Mouse (Mus musculus): Measurements from ENCODE around the gene Sirt4.
"Not testable (repeated sequence)": the region's sequence is repeated elsewhere in the genome, so short reads cannot be mapped to it uniquely, and the experiment has no call there.

The Sirt4 gene

DNA sequence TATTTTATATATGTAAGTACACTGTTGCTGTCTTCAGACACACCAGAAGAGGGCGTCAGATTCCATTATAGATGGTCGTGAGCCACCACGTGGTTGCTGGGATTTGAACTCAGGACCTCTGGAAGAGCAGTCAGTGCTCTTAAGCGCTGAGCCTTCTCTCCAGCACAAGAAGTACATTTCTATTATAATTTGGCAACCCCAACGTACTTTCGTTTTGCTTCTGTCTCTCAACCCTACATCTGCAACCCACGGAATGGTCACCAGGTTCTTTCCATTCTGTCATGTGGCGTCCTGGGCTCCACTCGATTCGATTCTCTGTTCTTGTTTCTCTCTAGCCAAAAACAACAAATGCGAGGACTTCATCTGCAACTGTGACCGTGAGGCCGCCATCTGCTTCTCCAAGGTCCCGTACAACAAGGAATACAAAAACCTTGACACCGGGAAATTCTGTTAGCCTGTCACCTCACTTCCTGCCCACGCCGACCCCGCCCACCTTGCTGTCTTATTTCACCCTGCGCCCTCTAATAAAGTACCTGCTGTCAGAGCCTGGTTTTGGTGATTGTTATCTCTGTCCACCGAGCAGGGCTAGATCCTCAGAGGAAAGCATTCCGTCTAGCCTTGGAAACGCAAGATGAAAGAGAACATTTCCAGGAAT, 10.2 kb downstream of the Sirt4 start:
- DNase-seq (ENCODE audit: low read depth in 1 of 2, low spot score in 2 of 2), result no peak

GRCm38 (mm10) chr5:115473191-115473590, 11.3 kb downstream of the Sirt4 start:
- DNase-seq (ENCODE audit: low read depth in 1 of 2, low spot score in 2 of 2), result no peak

- DNase-seq (ENCODE audit: low read depth in 1 of 2, low spot score in 2 of 2), result peak in 1 of 2 experiments; percentile 36
Measured at GRCm38 (mm10) chr5:115470766-115471531, 13.6 kb downstream of the Sirt4 start.

DNA sequence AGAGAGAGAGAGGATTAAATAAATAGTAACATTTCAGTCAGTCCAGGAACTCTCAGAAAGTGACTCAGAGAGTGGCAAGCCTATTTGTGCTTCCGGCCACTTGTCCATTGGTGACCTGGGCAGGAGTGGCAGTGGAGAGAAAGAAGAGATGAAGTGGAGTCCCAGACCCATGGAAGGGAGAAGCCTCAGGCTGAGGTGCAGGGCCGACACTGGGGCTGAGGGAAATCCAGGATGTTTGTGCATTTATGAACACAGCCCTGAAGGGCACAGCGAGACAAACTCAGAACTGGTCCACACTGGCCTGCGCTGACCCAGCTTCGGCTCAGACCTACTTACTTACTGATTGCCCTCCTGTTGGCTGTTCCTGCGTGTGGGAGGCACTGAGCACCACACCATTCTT, 14.7 kb downstream of the Sirt4 start:
- DNase-seq (ENCODE audit: low read depth in 1 of 2, low spot score in 2 of 2), result no peak

DNA sequence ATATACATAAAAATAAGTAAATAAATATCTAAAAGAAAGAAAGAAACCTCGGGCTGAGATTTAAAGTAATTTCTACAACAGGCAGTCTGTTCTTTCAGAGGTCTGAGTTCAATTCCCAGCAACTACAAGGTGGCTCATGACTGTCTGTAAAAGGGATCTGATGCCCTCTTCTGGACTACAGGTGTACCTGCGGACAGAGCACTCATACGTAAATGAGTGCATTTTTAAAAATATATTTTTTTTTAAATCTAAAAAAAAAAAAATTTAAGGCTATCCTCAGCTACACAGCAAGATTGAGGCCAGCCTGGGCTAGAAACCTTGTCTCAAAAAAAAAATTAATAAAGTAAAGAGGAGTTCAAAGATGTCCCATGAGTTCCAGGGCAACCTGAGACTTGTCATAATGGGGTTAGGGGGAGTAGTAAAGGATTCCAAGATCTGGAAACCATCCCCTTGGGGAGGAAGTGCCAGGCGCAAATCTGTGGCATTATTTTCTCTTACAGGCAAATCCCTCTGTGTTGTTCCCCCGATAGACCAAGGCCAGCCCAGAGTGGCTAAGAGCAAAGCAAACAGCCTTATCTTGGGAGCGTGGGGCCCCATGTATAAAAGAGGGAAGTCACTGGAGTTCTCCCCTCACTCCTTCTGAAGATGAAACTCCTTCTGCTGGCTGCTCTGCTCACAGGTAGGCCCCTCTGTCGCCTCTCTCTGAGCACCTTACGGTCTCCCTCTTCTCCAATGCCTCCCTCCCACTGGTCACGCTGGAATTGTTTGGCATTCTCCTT, 18.7 kb downstream of the Sirt4 start, which contains the start of gene Pla2g1b:
TSS of gene Pla2g1b (plus strand) at position 621 of the 779 bp plus-strand sequence.
- no peak for DNase-seq (ENCODE audit: low read depth in 1 of 2, low spot score in 2 of 2)

- no peak for DNase-seq (ENCODE audit: low read depth in 1 of 2, low spot score in 2 of 2)
Measured at GRCm38 (mm10) chr5:115464408-115465115, 20.0 kb downstream of the Sirt4 start.

DNA sequence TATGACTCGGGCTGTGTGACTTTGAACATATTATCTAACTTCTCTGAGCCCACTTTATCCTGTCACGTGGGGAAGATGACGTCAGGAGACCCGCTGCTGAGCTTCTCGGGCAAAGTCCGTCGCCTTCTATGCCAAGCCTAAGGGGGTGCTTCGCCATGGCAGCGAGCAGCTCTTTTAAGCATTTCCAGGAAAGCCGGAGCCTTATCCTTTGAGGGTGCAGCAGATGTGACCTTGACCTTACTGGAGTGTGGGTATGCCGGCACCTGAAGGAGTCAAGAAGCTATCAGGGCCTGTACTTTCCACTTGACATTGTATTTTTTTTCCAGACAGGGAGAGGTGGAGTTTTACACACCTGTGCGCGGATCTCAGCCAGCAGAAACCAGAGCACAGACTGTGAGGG, 25.6 kb downstream of the Sirt4 start:
- no peak for DNase-seq (ENCODE audit: low read depth in 1 of 2, low spot score in 2 of 2)

DNA sequence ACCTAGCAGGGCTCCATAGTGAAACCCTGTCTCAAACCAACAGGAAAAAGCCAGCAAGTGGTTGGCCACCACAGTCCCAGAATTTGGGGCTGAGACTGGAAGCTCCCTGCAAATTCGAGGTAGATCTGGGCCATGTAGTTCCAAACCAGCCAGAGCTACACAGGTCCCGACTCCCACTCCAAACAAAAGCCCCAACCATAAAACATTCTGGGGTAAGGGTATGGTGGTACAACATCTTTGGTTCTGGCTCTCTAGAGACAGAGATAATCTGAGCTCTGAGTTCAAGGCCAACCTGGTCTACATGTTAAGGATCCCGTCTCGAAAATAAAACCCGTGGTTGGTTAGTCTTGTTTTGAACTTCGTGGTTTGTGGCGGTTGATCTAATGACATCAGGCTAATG, 28.7 kb downstream of the Sirt4 start:
- DNase-seq (ENCODE audit: low read depth in 1 of 2, low spot score in 2 of 2), result no peak

DNA sequence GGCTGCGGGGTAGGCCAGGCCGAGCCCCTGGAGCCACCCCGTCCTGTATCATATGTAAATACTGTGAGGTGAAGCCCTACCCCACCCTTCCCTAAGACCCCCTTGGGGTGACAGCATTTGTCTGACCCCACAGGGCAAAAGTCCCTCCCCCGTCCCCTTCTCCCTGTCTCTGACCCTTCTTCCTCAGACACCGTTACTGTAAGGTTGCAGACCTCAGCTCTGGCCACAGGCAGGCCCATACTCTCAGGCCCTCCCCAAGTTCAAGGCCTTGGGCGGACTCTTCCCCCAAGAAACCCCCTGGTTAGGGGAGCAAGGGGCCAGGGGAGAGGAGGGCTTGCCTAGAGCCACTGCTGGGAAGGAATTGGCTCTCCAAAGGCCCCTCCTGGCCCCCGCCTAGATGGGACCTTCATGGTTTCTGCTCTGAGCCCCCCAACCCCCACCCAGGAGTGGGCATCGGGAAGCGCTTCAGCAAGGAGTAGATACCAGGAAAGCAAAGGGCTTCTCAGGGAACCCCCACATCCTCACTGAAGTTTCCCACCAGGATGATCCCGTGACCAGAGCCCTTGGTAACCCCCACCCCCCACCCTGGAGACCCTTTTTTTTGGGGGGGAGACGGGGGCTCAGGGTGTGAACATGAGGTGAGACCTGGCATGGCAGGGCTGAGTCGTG, 30.0 kb downstream of the Sirt4 start:
- DNase-seq (ENCODE audit: low read depth in 1 of 2, low spot score in 2 of 2), result no peak

GRCm38 (mm10) chr5:115450410-115451317, 33.9 kb downstream of the Sirt4 start:
- no peak for DNase-seq (ENCODE audit: low read depth in 1 of 2, low spot score in 2 of 2)

- DNase-seq (ENCODE audit: low read depth in 1 of 2, low spot score in 2 of 2), result no peak
Measured at GRCm38 (mm10) chr5:115449247-115449646, 35.3 kb downstream of the Sirt4 start.

GRCm38 (mm10) chr5:115447108-115447507, 37.4 kb downstream of the Sirt4 start:
- no peak for DNase-seq (ENCODE audit: low read depth in 1 of 2, low spot score in 2 of 2)

DNA sequence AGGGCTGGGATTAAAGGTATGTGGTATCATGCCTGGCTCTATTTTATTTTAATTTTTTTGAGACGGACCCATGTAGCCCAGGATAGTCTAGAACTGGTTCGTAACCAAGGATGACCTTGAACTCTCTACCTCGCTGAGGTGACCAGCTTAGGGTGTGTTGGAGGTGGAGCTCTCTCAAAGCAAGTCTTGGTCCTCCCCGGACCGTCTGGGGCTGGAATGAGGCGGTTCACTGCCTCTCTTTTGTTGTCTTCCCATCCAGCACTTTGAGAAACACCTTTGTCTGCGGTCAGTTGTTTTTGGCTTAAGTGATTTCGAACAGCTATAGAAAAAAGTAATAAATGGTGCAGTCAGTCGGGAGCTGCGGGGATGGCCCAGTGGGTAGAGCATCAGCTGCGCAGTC, 40.4 kb downstream of the Sirt4 start:
- no peak for DNase-seq (ENCODE audit: low read depth in 1 of 2, low spot score in 2 of 2)

DNA sequence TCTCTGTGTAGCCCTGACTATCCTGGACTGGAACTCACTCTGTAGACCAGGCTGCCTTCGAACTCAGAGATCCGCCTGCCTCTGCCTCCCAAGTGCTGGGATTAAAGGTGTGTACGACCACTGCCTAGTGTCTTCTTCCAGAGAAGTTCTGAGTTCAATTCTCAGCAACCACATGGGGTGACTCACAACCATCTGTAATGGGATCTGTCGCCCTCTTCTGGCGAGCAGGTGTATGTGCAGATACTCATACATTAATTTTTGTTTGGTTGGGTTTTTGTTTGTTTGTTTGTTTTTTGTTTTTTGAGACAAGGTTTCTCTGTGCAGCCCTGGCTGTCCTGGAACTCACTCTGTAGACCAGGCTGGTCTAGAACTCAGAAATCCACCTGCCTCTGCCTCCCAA, 41.9 kb downstream of the Sirt4 start:
- not testable (repeated sequence) for DNase-seq (ENCODE audit: low read depth in 1 of 2, low spot score in 2 of 2)

GRCm38 (mm10) chr5:115441205-115441849, 43.2 kb downstream of the Sirt4 start:
- DNase-seq (ENCODE audit: low read depth in 1 of 2, low spot score in 2 of 2), result peak; percentile 11 to 46

DNA sequence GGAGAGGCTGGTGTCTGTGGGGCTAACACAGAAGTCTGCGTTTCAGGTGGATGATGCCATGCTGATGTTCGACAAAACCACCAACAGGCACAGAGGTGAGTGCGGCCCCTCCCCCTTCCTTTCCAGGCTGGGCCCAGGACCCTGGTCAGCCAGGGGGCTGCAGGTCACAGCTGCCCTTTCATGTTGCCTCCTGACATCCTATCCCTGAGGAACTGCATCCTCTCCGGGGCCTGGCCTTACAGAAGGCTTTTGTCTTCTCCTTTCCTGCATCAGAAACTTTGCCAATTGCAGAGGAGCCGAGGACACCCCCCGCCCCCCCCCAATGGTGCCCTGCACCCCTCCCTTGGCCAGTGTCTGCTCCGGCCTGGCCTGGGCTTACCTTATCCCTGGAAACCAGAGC, 45.9 kb downstream of the Sirt4 start:
- no peak for DNase-seq (ENCODE audit: low read depth in 1 of 2, low spot score in 2 of 2)

DNA sequence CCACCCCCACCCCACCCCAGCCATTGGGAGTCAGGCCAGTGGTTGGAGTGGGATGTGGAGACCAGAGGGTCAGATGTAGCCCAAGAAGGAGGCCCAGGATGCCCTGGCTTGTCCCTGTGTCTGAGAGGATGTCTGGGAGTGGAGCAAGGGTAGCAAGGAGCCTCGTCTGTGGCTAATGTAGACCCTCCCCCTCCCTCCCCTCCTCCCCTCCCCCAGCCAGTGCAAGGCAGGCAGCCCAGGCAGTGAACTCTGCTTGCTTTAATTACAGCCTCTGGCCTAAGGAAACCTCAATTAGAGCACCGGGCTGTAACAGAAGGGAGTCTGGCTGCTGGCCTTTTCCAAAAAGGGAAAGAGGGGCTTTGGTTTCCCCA, 46.6 kb downstream of the Sirt4 start:
- no peak for DNase-seq (ENCODE audit: low read depth in 1 of 2, low spot score in 2 of 2)

DNA sequence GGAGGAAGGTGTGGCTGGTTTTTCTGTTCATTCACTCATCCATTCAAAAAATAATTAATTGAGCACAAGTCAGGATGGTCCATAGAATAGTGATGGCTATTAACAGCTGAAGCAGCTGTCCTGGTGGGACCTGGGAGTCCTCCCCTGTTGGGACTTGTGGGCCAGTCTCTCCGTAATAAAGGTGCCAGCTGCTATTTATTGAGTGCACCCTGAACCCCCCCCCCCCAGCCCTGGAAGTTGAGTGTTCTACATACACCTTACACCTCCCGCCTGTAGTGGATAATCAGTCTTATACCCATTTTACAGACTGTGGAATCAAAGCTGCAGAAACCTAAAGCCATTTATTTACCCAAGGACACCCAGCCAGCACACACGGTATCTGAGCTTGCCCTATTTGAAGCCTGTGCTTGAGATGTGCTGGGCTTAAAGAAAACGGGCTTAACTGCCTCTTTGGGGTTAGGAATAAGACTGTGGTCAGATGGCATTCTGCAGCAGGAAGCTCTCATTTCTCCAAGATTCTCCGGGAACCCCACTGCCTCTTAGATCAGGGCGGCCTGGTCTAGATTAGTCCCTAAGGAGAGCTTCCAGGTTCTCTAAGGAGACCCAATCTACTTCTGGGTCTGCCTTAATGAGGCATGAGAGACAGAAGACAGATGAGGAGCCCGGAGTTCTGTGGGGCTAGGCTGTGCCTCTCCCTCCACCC, 47.1 kb downstream of the Sirt4 start:
- DNase-seq (ENCODE audit: low read depth in 1 of 2, low spot score in 2 of 2), result no peak
